Mouse (Mus musculus) urinary bladder, postnatal 14 days (tissue): Measurements from ENCODE around the gene Ramp1.

Experiments
- DNase-seq: peaks from one replicate; pipeline ENCODE4 v3.0.0; 2021; ENCODE audit warnings: low spot score

The Ramp1 gene

GRCm38 (mm10) chr1:91239800-91240199 lies 60.2 kb downstream of the Ramp1 start:
- no peak for DNase-seq

GRCm38 (mm10) chr1:91240685-91241084 lies 61.1 kb downstream of the Ramp1 start:
- DNase-seq, result peak; percentile 23

- no peak for DNase-seq
Observed at GRCm38 (mm10) chr1:91241249-91241648, 61.6 kb downstream of the Ramp1 start.

DNA sequence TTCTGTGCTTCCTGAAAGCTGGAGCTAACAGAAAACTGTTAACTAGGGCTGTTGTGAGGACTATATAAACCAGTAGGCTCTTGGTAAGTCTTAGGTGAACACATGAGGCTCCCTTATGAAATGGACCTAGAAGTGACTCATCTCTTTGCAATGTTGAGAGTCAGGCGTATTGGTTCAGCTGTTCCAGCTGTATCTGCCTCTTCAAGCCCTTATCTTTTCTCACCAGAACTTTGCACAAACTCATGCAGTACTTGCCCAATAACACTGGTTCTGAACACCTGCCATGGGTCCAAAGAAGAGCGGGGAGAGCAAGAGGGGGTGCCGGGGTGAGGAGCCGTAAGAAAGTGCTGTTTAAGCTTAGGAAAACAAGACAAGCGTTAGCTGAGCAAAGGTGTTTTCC lies 68.6 kb downstream of the Ramp1 start:
- no peak for DNase-seq

DNA sequence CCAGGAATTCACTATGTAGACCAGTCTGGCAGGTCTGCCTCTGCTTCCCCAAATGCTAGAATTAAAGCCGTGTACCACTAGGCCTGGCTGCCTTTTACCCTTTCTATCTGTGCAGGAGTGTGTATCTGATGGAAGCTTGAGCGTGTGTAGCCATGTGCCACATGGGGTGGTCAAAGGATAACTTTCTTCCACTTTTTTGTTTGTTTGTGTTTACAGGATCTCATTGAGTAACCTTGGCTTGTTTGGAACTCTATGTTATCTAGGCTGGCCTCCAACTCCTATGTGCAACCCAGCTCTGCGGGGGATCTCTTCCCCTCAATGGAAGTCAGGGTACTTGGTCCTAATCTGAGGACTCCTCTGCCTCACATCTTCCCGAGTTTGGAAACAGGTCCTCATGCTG lies 69.3 kb downstream of the Ramp1 start:
- DNase-seq, result no peak

GRCm38 (mm10) chr1:91249564-91250414 lies 70.2 kb downstream of the Ramp1 start, which contains the start of gene Ube2f:
Gene Ube2f (plus strand): TSS chr1:91250304.
- peak; percentile 91 for DNase-seq

- peak; percentile 30 for DNase-seq
Observed at GRCm38 (mm10) chr1:91250415-91251147, 71.0 kb downstream of the Ramp1 start.

DNA sequence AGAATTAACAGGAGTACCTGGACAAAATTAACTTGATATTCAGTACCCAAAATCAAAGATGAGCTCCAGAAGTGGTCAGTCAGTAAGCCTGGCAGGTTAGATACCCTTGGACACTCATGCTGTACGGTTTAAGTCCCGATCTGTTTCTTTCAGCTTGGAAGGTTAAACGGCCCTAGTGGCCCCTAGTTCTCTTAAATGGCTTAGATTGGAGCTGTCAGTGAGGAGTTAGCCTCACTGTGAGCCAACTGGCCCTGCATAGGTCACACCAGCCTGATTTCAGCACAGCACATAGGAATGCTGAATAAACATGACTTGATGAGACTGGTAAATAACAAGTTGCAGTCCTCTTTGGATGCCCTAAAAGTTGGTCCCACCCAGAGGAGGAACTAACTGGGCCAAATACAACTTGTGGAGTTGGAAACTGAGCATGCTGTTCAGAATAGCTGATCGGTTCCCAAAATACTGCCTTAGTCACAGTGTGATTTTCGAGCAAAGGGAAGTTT lies 71.6 kb downstream of the Ramp1 start:
- no peak for DNase-seq

DNA sequence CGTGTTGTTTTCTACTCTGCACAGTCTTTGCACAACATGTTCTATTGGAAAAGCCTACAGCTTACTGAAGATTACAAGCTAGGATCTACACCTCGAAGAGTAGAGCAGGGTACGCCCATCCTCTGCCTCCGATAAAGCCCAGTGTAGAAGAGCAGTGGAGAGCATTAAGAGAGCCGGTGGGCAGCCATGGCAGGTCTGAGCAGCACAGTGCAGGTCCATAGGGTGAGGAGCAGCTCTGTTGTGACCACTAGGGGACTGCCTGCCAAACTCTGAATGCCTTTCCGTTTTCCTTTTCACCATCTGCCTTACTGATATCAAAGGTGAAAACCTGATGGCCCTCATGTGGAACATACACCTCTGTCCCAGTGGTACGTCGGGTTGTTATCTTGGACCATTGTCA lies 72.3 kb downstream of the Ramp1 start:
- DNase-seq, result no peak

DNA sequence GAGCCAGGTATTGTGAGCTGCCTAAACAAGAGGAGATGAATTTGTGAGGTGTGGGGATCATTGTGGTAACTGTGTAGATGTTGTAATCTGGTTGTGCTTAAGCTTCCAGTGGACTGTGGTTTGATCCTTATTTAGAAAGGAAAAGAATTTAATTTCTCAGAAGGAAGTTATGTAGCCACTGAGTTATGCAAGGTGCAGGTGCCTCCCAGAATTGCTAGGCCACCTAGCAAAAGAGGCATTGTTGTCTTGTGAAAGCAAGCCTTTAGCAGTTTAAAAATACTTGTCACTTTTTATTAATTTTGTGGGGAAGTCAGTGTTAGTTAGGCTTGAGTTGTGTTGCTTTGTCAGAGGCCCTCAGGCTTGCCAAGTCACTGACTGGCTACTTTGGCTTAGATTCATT lies 78.3 kb downstream of the Ramp1 start:
- no peak for DNase-seq

- DNase-seq, result no peak
Observed at GRCm38 (mm10) chr1:91259794-91260193, 80.2 kb downstream of the Ramp1 start.

DNA sequence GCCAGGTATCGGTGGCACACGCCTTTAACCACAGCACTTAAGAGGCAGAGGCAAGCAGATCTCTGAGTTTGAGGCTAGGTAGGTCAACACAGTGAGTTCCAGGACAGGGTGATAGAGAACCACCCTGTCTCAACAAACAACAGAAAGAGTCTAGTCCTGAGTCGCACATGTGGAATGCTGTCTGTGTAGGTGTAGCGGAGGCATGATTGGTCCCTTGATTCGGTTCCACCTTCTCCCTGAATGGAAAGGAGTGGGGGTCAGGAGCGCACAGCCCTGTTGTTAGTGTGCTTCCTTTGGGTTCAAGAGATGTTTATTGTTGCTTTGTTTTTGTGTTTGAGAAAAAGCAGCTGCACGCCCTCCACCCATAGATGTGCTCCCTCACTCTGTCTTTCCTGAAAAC lies 82.9 kb downstream of the Ramp1 start:
- no peak for DNase-seq

- no peak for DNase-seq
Observed at GRCm38 (mm10) chr1:91272260-91272659, 92.6 kb downstream of the Ramp1 start.
